Mouse (Mus musculus) forebrain, embryonic 13.5 days (tissue): ENCODE measurements at regions not wholly inside any gene's neighbourhood (a gene's known extent, or its start where the extent isn't known, plus 50 kb on each side); places are given as distances from the start of the nearest gene placed in this dataset.
"Not testable (repeated sequence)": the region's sequence is repeated elsewhere in the genome, so short reads cannot be mapped to it uniquely, and the experiment has no call there.

Source experiments
- ATAC-seq: fragments of 200-750 bp; cut with Nextera tagmentation; 2 replicates; pipeline ENCODE4 v1.8.0; 2017
- H3K27ac ChIP-seq: fragments of 300-500 bp; sonication (generic); 2 replicates; pipeline ENCODE4 v1.5.1; 2015; ENCODE audit warnings: inconsistent platforms, mild to moderate bottlenecking, moderate library complexity
- H3K27me3 ChIP-seq: fragments of 300-500 bp; sonication (generic); 2 replicates; pipeline ENCODE4 v1.6.1; 2015; ENCODE audit warnings: mild to moderate bottlenecking, inconsistent platforms
- H3K36me3 ChIP-seq: fragments of 300-500 bp; sonication (generic); 2 replicates; pipeline ENCODE4 v1.6.1; 2015; ENCODE audit warnings: mild to moderate bottlenecking, inconsistent platforms; ENCODE audit not compliant: poor library complexity, severe bottlenecking
- H3K4me1 ChIP-seq: fragments of 300-500 bp; sonication (generic); 2 replicates; pipeline ENCODE4 v1.6.1; 2015; ENCODE audit warnings: inconsistent platforms
- H3K4me2 ChIP-seq: fragments of 300-500 bp; sonication (generic); 2 replicates; pipeline ENCODE4 v1.6.1; 2015; ENCODE audit warnings: inconsistent platforms, mild to moderate bottlenecking, moderate library complexity
- H3K4me3 ChIP-seq: fragments of 300-500 bp; sonication (generic); 2 replicates; pipeline ENCODE4 v1.5.1; 2015; ENCODE audit warnings: mild to moderate bottlenecking, inconsistent platforms
- H3K9ac ChIP-seq: fragments of 300-500 bp; sonication (generic); 2 replicates; pipeline ENCODE4 v1.6.1; 2015; ENCODE audit warnings: mild to moderate bottlenecking, inconsistent platforms
- H3K9me3 ChIP-seq: fragments of 300-500 bp; sonication (generic); replicated peaks from 2 replicates; pipeline ENCODE4 v1.6.1; 2016; ENCODE audit warnings: inconsistent platforms
- WGBS: fragments of 180-500 bp; shearing (Covaris S2); methylation state at CpG from one replicate; pipeline ENCODE4 v1.1.7; 2015; 5-methylcytosine and 5-hydroxymethylcytosine counted together

DNA sequence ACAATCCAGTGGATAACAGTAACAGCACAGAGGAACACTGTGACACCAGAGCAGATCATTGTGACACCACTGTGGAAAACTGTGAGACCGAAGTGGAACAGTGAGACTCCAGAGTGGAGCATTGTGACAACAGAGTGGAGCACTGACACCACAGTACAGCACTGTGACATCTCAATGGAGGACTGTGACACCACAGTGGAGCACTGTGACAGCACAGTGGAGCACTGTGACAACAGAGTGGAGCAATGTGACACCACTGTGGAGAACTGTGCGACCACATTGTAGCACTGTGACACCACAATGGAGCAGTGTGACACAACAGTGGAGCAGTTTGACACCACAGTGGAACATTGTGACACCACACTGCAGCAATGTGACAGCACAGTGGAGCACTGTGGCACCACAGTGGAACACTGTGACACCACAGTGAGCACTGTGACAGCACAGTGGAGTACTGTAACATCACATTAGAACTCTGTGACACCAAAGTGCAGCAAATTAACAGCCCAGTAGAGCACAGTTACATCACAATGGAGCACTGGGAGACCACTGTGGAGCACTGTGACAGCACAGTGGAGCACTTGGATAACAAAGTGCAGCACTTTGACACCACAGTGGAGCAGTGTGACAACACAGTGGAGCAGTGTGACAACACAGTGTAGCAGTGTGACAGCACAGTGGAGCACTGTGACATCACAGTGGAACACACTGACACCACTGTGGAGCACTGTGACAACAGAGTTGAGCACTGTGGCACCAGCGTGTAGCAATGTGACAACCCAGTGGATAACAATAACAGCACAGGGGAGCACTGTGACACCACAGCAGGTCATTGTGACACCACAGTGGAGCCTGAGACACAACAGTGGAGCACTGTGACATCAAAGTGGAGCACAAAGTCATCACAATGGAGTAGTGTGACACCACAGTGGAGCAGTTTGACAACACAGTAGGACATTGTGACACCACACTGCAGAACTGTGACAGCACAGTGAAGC, 84.9 kb upstream of the Vmn1r2 start:
- Histone ChIP-seq H3K4me1 (no peaks in the 10 kb centered on the region), H3K9me3 (peaks cover 86% of the 10 kb centered on the region), H3K9ac (no peak overlapping the region), H3K27ac (no peak overlapping the region), H3K36me3 (no peaks in the 10 kb centered on the region), H3K27me3 (no peaks in the 10 kb centered on the region), H3K4me3 (no peak overlapping the region), H3K4me2 (no peak overlapping the region)
- no peak for ATAC-seq
- 79% methylated on average over 3 of the region's 3 CpGs for WGBS

GRCm38 (mm10) chr4:3083161-3084020, 83.7 kb upstream of the Vmn1r2 start:
- Histone ChIP-seq H3K4me1 (no peaks in the 10 kb centered on the region), H3K9ac (no peak overlapping the region), H3K36me3 (no peaks in the 10 kb centered on the region), H3K27ac (no peak overlapping the region), H3K9me3 (peaks cover 91% of the 10 kb centered on the region), H3K27me3 (no peaks in the 10 kb centered on the region), H3K4me2 (no peak overlapping the region), H3K4me3 (no peak overlapping the region)
- WGBS = 52% methylated on average over 8 of the region's 8 CpGs
- peak; percentile 41 for ATAC-seq

DNA sequence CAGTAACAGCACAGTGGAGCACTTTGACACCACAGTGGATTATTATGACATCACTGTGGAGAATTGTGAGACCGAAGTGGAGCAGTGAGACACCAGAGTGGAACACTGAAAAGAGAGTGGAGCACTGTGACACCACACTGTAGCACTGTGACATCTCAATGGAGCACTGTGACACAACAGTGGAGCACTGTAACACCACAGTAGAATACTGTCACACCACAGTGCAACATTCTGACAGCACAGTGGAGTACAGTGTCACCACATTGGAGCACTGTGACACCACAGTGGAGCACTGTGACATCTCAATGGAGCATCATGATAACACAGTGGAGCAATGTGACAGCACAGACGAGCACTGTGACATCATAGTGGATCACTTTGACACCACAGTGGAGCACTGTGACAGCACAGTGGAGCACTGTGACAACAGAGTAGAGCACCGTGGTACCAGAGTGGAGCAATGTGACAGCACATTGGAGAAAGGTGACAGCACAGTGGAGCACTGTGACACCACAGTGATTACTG, 83.0 kb upstream of the Vmn1r2 start:
- no peak overlapping the region for H3K4me3 ChIP-seq
- WGBS = 58% methylated on average over 3 of the region's 3 CpGs

DNA sequence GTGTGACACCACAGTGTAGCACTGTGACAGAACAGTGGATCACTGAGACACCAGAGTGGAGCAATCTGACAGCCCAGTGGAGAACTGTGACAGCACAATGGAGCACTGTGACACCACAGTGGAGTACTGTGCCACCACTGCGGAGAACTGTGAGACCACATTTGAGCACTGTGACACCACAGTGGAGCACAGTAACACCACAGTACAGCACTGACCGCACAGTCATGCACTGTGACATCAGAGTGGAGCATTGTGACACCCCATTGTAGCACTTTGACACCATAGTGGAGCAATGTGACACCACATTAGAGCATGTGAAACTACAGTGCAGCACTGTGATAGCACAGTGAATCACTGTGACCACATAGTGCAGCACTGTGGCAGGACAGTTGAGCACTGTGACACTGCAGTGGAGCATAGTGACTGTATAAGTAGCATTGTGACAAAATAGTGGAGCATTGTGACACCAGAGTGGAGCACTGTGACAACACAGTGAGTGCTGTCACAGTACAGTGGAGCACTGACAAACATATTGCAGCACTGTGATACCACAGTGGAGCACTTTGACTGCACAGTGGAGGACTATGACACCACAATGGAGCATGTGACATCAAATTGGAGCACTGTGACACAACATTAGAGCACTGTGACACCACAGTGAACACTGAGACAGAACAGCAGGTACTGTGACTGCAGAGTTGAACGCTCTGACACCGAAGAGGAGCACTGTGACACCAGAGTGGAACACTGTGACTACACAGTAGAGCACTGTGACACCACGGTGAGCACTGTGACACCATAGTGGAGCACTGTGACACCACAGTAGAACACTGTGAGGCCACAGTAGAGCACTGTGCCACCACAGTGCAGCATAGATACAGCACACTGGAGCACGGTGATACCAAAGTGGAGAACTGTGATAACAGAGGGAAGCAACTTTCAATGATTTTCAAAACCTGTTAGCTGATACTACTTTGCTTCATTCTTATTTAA, 81.4 kb upstream of the Vmn1r2 start:
- H3K4me2 ChIP-seq = no peak overlapping the region
- no peaks in the 10 kb centered on the region for H3K4me1 ChIP-seq
- no peaks in the 10 kb centered on the region for H3K36me3 ChIP-seq
- no peak overlapping the region for H3K27ac ChIP-seq
- 0 out of 2 replicates have a peak, but pooled peaks have one; percentile 9 for ATAC-seq
- no peak overlapping the region for H3K4me3 ChIP-seq
- no peaks in the 10 kb centered on the region for H3K27me3 ChIP-seq
- WGBS = 55% methylated on average over 6 of the region's 6 CpGs
- no peak overlapping the region for H3K9ac ChIP-seq
- H3K9me3 ChIP-seq = peaks cover 87% of the 10 kb centered on the region

More for the DNA sequence above, 83.0 kb upstream of the Vmn1r2 start:
- Histone ChIP-seq H3K4me2 (no peak overlapping the region), H3K27me3 (no peaks in the 10 kb centered on the region), H3K36me3 (no peaks in the 10 kb centered on the region), H3K9ac (no peak overlapping the region), H3K9me3 (peaks cover 87% of the 10 kb centered on the region), H3K27ac (no peak overlapping the region), H3K4me1 (no peaks in the 10 kb centered on the region)
- ATAC-seq = peak; percentile 30

DNA sequence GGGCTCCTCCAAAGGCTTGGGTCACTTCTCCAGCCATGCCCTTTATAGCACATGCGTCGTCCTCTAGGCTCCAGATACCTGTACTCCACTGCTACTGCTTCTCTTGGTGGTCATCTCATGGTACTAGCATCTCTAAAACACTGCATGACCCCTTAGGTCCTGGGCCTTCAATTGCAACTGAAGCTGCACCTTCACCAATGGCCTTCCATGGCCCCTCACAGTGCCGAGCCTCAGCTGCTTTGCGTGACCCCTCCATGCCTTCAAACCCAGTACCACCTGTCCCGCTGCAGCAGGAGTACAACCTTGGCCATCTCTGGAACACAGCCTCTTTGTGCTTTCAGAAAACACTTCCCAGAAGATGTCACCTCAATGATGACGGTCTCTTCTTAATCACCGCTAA, 79.5 kb upstream of the Vmn1r2 start:
- H3K4me1 ChIP-seq, ATAC-seq, H3K4me3 ChIP-seq, H3K4me2 ChIP-seq, H3K27ac ChIP-seq, H3K27me3 ChIP-seq, H3K9ac ChIP-seq, H3K36me3 ChIP-seq: not testable (repeated sequence)
- peaks cover 71% of the 10 kb centered on the region for H3K9me3 ChIP-seq
- WGBS = 80% methylated on average over 7 of the region's 7 CpGs

- Histone ChIP-seq H3K9ac (no peak overlapping the region), H3K4me2 (no peak overlapping the region), H3K36me3 (no peaks in the 10 kb centered on the region), H3K4me1 (no peaks in the 10 kb centered on the region), H3K27me3 (no peaks in the 10 kb centered on the region), H3K4me3 (no peak overlapping the region), H3K27ac (no peak overlapping the region), H3K9me3 (peaks cover 49% of the 10 kb centered on the region)
- 59% methylated on average over 13 of the region's 13 CpGs for WGBS
- ATAC-seq = 0 out of 2 replicates have a peak, but pooled peaks have one; percentile 46
Observed at GRCm38 (mm10) chr4:3089567-3090377, 77.3 kb upstream of the Vmn1r2 start.

DNA sequence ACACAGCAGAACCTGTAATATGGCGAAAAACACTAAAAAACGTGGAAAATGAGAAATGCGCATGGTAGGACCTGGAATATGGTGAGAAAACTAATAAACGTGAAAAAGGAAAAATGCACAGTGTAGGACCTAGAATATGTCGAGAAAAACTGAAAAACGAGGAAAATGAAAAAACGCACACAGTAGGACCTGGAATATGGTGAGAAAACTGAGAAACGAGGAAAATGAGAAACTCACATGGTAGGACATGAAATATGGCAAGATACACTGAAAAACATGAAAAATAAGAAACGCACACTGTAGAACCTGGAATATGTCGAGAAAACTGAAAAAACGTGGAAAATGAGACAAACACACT, 76.8 kb upstream of the Vmn1r2 start:
- no peak for ATAC-seq
- no peaks in the 10 kb centered on the region for H3K4me1 ChIP-seq
- WGBS = 75% methylated on average over 11 of the region's 11 CpGs

GRCm38 (mm10) chr4:3090742-3091141, 76.4 kb upstream of the Vmn1r2 start:
- ATAC-seq = no peak
- Histone ChIP-seq H3K36me3 (no peaks in the 10 kb centered on the region), H3K4me1 (no peaks in the 10 kb centered on the region), H3K27me3 (no peaks in the 10 kb centered on the region), H3K27ac (no peak overlapping the region), H3K9me3 (peaks cover 40% of the 10 kb centered on the region), H3K9ac (no peak overlapping the region), H3K4me2 (no peak overlapping the region), H3K4me3 (no peak overlapping the region)
- WGBS = 70% methylated on average over 9 of the region's 9 CpGs

More for the DNA sequence above, 76.8 kb upstream of the Vmn1r2 start:
- H3K9me3 ChIP-seq = peaks cover 44% of the 10 kb centered on the region
- H3K4me2 ChIP-seq = no peak overlapping the region
- no peaks in the 10 kb centered on the region for H3K36me3 ChIP-seq
- no peaks in the 10 kb centered on the region for H3K27me3 ChIP-seq
- no peak overlapping the region for H3K4me3 ChIP-seq
- H3K9ac ChIP-seq = no peak overlapping the region
- H3K27ac ChIP-seq = no peak overlapping the region
